Mouse (Mus musculus) adipocyte (in vitro differentiated cells): ENCODE results near the gene Kif23.

Source experiments
- DNase-seq: peaks from one replicate; pipeline ENCODE4 v3.0.0-alpha.2; 2016; ENCODE audit warnings: low spot score

The Kif23 gene

GRCm38 (mm10) chr9:61906912-61907311, 39.7 kb downstream of the Kif23 start:
- DNase-seq, result no peak

GRCm38 (mm10) chr9:61905576-61905975, 41.0 kb downstream of the Kif23 start:
- DNase-seq, result no peak

GRCm38 (mm10) chr9:61904201-61904600, 42.4 kb downstream of the Kif23 start:
- DNase-seq, result no peak

- DNase-seq, result no peak
Observed at GRCm38 (mm10) chr9:61902445-61902844, 44.1 kb downstream of the Kif23 start.

- DNase-seq, result no peak
Observed at GRCm38 (mm10) chr9:61901574-61901973, 45.0 kb downstream of the Kif23 start.

- DNase-seq, result peak; percentile 77
Observed at GRCm38 (mm10) chr9:61899804-61900203, 46.8 kb downstream of the Kif23 start.

DNA sequence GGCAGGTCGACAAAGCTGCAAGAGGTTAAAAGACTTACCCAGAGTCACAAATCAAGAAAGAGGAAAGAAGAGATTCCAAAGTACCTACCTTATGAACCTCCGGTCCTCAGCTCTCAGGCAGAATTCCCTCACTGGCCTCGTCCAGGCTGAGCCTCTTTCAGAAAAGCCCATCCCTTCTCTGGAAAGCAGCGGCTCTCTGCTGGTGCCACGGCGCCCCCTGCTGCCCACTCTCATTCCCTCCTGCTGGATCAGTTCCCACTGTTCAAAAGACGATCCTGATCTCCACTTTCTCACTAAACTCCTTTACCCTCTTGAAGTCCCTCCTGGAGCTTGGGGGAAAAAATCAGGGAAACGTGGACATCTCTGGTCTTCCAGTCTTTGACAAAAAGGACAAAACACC, 48.2 kb downstream of the Kif23 start:
- DNase-seq, result peak; percentile 71

- no peak for DNase-seq
Observed at GRCm38 (mm10) chr9:61895014-61895413, 51.6 kb downstream of the Kif23 start.

DNA sequence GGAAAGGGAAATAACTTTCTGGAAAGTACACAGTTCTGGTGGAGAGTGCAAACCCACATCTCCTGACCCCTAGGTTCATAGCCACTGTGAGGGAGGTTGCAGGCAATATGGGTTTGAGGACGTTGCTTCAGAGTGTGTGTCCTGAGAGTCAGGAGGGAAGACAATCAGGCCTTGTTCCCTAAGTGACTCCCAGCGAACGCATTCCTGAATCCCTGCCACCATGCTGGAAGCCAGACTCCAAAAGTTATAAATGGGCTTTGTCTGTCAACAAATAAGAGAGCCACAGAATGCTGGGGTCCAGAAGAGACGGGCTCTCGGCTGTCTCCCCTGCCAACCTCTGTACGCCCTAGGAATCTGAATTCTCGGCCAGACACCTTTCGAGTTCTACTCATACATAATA, 56.7 kb downstream of the Kif23 start:
- no peak for DNase-seq

- no peak for DNase-seq
Observed at GRCm38 (mm10) chr9:61887661-61888379, 58.8 kb downstream of the Kif23 start.

DNA sequence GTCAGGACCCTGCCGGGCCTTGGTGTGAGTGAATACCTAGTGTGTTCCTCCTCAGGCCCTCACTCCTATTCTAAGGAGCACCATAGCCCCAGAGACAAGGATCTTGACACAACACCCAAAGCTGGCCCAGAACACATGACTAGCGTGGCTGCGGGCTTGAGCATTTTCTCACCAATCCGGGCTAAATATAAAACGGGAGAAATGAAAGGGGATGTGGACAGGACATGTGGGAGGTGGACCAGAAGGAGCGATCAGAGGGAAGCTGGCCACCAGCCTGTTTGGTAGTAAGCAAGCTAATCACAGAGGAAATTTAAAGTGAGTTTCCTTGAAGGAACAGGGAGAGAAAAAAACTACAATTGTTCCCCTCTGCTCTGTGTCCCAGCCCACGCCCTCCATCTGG, 60.6 kb downstream of the Kif23 start:
- no peak for DNase-seq

DNA sequence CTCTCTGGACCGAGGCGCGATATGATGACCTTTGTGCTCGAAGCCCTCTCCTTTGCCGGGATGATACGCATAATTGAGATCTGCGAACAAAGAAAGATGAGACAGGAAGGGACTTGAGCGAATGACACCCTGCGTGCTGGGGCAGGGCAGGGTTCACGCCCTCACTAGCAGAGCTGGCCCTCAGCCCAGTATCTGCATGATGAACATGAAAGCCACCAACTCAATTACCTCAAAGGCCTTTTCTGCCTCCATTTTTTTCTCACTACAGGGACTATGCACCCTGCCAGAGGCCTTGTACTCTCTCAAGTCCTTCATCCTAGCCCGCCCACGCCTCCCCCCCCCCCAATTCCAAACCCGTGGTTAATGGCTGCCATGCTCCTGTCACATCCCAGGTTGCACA, 61.6 kb downstream of the Kif23 start:
- DNase-seq, result no peak

GRCm38 (mm10) chr9:61884375-61884774, 62.2 kb downstream of the Kif23 start:
- no peak for DNase-seq

- DNase-seq, result no peak
Observed at GRCm38 (mm10) chr9:61882179-61882578, 64.4 kb downstream of the Kif23 start.

GRCm38 (mm10) chr9:61878889-61879288, 67.7 kb downstream of the Kif23 start:
- DNase-seq, result peak; percentile 73

GRCm38 (mm10) chr9:61877373-61878112, 69.0 kb downstream of the Kif23 start:
- no peak for DNase-seq

DNA sequence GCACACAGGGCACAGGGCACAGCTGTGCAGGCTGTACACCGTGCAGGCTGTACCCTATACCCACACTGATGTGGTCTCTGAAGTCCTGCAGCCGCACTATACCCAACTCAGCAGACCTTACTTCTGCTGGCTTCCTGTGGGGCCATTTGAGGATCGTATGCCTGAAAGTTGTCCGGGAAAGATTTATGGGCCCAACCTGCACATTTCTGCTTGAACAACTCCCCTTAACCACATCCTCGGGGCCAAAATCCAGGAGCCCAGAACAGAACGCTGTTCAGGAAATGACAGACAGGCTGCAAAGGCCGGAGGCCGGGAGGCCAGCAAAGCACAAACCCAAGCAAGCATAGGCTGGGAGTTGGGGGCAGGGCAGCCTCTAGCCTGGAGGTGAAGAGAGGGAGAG, 73.2 kb downstream of the Kif23 start:
- no peak for DNase-seq

- DNase-seq, result no peak
Observed at GRCm38 (mm10) chr9:61872246-61872941, 74.2 kb downstream of the Kif23 start.

DNA sequence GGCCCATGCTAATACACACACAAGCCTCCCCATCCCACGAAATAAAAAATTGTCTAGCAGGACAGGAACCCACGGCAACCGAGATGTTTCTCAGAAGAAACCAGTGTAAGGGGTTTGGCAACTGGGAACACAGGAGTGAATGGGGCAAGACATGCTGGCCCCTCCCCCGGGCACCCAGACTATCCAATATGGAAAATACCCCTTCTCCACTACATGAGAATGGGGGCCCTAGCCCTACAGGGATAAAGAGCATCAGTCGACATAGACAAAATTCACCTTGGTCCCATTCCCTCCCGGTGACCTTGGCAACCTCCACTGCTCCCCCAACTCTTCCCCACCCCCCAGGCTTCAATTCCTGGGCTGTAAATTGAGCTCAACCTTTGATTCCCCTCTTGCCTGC, 74.7 kb downstream of the Kif23 start:
- DNase-seq, result no peak

- no peak for DNase-seq
Observed at GRCm38 (mm10) chr9:61867659-61868058, 78.9 kb downstream of the Kif23 start.
